Mouse (Mus musculus): ENCODE data around the gene Sipa1. TPM values are rescaled to one million over a fixed set of nuclear protein-coding genes. Genes with fewer than 3 reads are reported as not detected.

Gene Sipa1
- polyA plus RNA-seq, 1 experiment from 2014 or later = 18.8 TPM

Small RNA genes lying within 50 kb of the gene (microRNA-seq; reads per million reads assigned to microRNA genes)
- gene Mir6987 = not detected

Other genes starting within 250 kb of the Sipa1 start
- 257 and 262 TPM in 2 replicates for gene Drap1, start 238.7 kb downstream of the Sipa1 start, polyA plus RNA-seq (2016; fragmentation: Nextera tagmentation; extraction: Ambion mirVana)
- 52.4 and 60.3 TPM in 2 replicates for gene AI837181, start 238.6 kb downstream of the Sipa1 start, polyA plus RNA-seq (2016; fragmentation: Nextera tagmentation; extraction: Ambion mirVana)
- gene Fosl1, start 216.2 kb downstream of the Sipa1 start, polyA plus RNA-seq (2016; fragmentation: Nextera tagmentation; extraction: Ambion mirVana) = not detected in 2 replicates
- 10.1 TPM in 2 replicates for gene Ccdc85b, start 205.8 kb downstream of the Sipa1 start, polyA plus RNA-seq (2016; fragmentation: Nextera tagmentation; extraction: Ambion mirVana)
- 144 and 149 TPM in 2 replicates for gene Fibp, start 203.1 kb downstream of the Sipa1 start, polyA plus RNA-seq (2016; fragmentation: Nextera tagmentation; extraction: Ambion mirVana)
- 3.6 and 3.9 TPM in 2 replicates for gene Ctsw, start 195.2 kb downstream of the Sipa1 start, polyA plus RNA-seq (2016; fragmentation: Nextera tagmentation; extraction: Ambion mirVana)
- 57.9 and 68.9 TPM in 2 replicates for gene Efemp2, start 189.8 kb downstream of the Sipa1 start, polyA plus RNA-seq (2016; fragmentation: Nextera tagmentation; extraction: Ambion mirVana)
- gene Mus81, start 175.3 kb downstream of the Sipa1 start, polyA plus RNA-seq (2016; fragmentation: Nextera tagmentation; extraction: Ambion mirVana) = 47.7 and 50.1 TPM in 2 replicates
- 3,169 and 3,187 TPM in 2 replicates for gene Cfl1, start 173.3 kb downstream of the Sipa1 start, polyA plus RNA-seq (2016; fragmentation: Nextera tagmentation; extraction: Ambion mirVana)
- 0.22 TPM in 1 of 2 replicates, not detected in the other for gene 1700020D05Rik, start 159.9 kb downstream of the Sipa1 start, polyA plus RNA-seq (2016; fragmentation: Nextera tagmentation; extraction: Ambion mirVana)
- 35.9 and 36.0 TPM in 2 replicates for gene Snx32, start 153.2 kb downstream of the Sipa1 start, polyA plus RNA-seq (2016; fragmentation: Nextera tagmentation; extraction: Ambion mirVana)
- gene Ovol1, start 103.1 kb downstream of the Sipa1 start, polyA plus RNA-seq (2016; fragmentation: Nextera tagmentation; extraction: Ambion mirVana) = 0.08 and 0.14 TPM in 2 replicates
- gene Ap5b1, start 95.7 kb downstream of the Sipa1 start, polyA plus RNA-seq (2016; fragmentation: Nextera tagmentation; extraction: Ambion mirVana) = 2.2 and 2.6 TPM in 2 replicates
- 137 and 165 TPM in 2 replicates for gene Rnaseh2c, start 61.8 kb downstream of the Sipa1 start, polyA plus RNA-seq (2016; fragmentation: Nextera tagmentation; extraction: Ambion mirVana)
- 80.4 and 81.6 TPM in 2 replicates for gene Kat5, start 53.5 kb downstream of the Sipa1 start, polyA plus RNA-seq (2016; fragmentation: Nextera tagmentation; extraction: Ambion mirVana)
- 34.2 and 37.6 TPM in 2 replicates for gene Rela, start 26.2 kb downstream of the Sipa1 start, polyA plus RNA-seq (2016; fragmentation: Nextera tagmentation; extraction: Ambion mirVana)
- gene Map3k11, start 25.0 kb upstream of the Sipa1 start, polyA plus RNA-seq (2016; fragmentation: Nextera tagmentation; extraction: Ambion mirVana) = 25.4 and 26.2 TPM in 2 replicates
- gene Pcnx3, start 25.2 kb upstream of the Sipa1 start, polyA plus RNA-seq (2016; fragmentation: Nextera tagmentation; extraction: Ambion mirVana) = 34.1 and 37.4 TPM in 2 replicates
- gene Kcnk7, start 40.7 kb upstream of the Sipa1 start, polyA plus RNA-seq (2016; fragmentation: Nextera tagmentation; extraction: Ambion mirVana) = 0.36 TPM in 1 of 2 replicates, not detected in the other
- 8.2 and 9.1 TPM in 2 replicates for gene Ehbp1l1, start 62.6 kb upstream of the Sipa1 start, polyA plus RNA-seq (2016; fragmentation: Nextera tagmentation; extraction: Ambion mirVana)
- gene Fam89b, start 65.9 kb upstream of the Sipa1 start, polyA plus RNA-seq (2016; fragmentation: Nextera tagmentation; extraction: Ambion mirVana) = 175 and 186 TPM in 2 replicates
- 7.9 and 9.1 TPM in 2 replicates for gene Ltbp3, start 77.2 kb upstream of the Sipa1 start, polyA plus RNA-seq (2016; fragmentation: Nextera tagmentation; extraction: Ambion mirVana)
- 63.6 and 68.4 TPM in 2 replicates for gene Scyl1, start 107.7 kb upstream of the Sipa1 start, polyA plus RNA-seq (2016; fragmentation: Nextera tagmentation; extraction: Ambion mirVana)
- 22.3 and 24.8 TPM in 2 replicates for gene Frmd8, start 211.6 kb upstream of the Sipa1 start, polyA plus RNA-seq (2016; fragmentation: Nextera tagmentation; extraction: Ambion mirVana)
- 1.9 and 3.4 TPM in 2 replicates for gene Slc25a45, start 214.1 kb upstream of the Sipa1 start, polyA plus RNA-seq (2016; fragmentation: Nextera tagmentation; extraction: Ambion mirVana)
- 11.1 and 11.4 TPM in 2 replicates for gene Tigd3, start 230.4 kb upstream of the Sipa1 start, polyA plus RNA-seq (2016; fragmentation: Nextera tagmentation; extraction: Ambion mirVana)
- 171 and 185 TPM in 2 replicates for gene Dpf2, start 249.3 kb upstream of the Sipa1 start, polyA plus RNA-seq (2016; fragmentation: Nextera tagmentation; extraction: Ambion mirVana)